Mouse (Mus musculus) limb, embryonic 12.5 days (tissue): Measurements from ENCODE around the gene Smad6. TPM values are rescaled to one million over a fixed set of nuclear protein-coding genes. Genes with fewer than 3 reads are reported as not detected.

Experiments
- ATAC-seq: fragments of 200-750 bp; cut with Nextera tagmentation; 2 replicates; pipeline ENCODE4 v1.8.0; 2017; ENCODE audit warnings: low read depth, moderate TSS enrichment; ENCODE audit not compliant: insufficient number of reproducible peaks, insufficient read depth, low FRiP score, low TSS enrichment
- H3K27ac ChIP-seq: fragments of 300-500 bp; sonication (generic); 2 replicates; pipeline ENCODE4 v1.5.1; 2016; ENCODE audit warnings: mild to moderate bottlenecking, moderate library complexity
- H3K27me3 ChIP-seq: fragments of 300-500 bp; sonication (generic); 2 replicates; pipeline ENCODE4 v1.6.1; 2016; ENCODE audit warnings: mild to moderate bottlenecking, moderate library complexity
- H3K36me3 ChIP-seq: fragments of 300-500 bp; sonication (generic); 2 replicates; pipeline ENCODE4 v1.6.1; 2016; ENCODE audit warnings: mild to moderate bottlenecking, moderate library complexity
- H3K4me1 ChIP-seq: fragments of 300-500 bp; sonication (generic); replicated peaks from 2 replicates; pipeline ENCODE4 v1.6.1; 2016
- H3K4me2 ChIP-seq: fragments of 300-500 bp; sonication (generic); 2 replicates; pipeline ENCODE4 v1.6.1; 2016; ENCODE audit warnings: mild to moderate bottlenecking, moderate library complexity
- H3K4me3 ChIP-seq: fragments of 300-500 bp; sonication (generic); replicated peaks from 2 replicates; pipeline ENCODE4 v1.5.1; 2016; ENCODE audit warnings: mild to moderate bottlenecking
- H3K9ac ChIP-seq: fragments of 300-500 bp; sonication (generic); replicated peaks from 2 replicates; pipeline ENCODE4 v1.6.1; 2016; ENCODE audit warnings: mild to moderate bottlenecking, moderate library complexity
- H3K9me3 ChIP-seq: fragments of 300-500 bp; sonication (generic); 2 replicates; pipeline ENCODE4 v1.6.1; 2016; ENCODE audit warnings: mild to moderate bottlenecking, moderate library complexity
- WGBS: fragments of 180-500 bp; shearing (Covaris S2); methylation state at CpG from one replicate; pipeline ENCODE4 v1.1.7; 2016; 5-methylcytosine and 5-hydroxymethylcytosine counted together
- polyA plus RNA-seq: library from polyadenylated mRNA; unstranded; fragments of >200 nt; fragmentation: Nextera tagmentation; extraction: Ambion mirVana; gene quantifications from 2 replicates; pipeline ENCODE4 v1.2.1, GENCODE M21; 2016

The Smad6 gene
- polyA plus RNA-seq: 23.5 and 23.9 TPM in 2 replicates

DNA sequence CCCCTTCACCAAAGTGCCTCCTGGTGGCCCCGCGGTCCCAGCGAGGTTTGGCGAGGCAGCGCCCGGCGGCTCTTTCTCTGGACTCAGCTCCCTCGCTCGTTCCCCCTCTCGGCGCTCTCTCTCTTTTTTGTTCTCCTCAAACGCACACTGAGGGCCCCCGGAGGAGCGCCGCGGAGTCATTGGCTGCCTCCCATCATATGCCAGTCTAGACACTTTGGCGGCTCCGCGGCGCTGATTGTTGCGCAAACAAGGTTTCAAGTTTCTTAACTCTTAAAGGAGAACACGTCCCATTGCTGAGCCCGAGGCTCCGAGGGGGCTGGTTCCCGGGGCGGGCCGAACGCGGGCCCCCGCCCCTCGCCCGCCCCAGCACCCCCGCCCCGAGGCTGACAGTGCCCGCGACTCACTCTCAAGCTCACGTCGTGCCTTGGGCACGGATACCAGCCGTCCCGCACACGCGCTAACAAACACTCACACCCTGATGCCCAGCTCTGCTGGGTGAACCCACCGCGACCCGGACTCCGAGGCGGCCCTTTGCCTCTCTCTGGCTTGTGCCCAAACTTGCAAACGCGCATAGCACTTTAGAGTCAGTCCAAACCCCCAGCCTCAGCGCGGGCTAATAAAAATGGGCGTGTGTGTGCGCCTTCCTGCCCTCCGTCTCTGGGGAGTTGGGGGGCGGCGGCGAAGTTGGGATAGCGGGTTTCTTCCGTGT, at the start of gene Smad6:
Smad6 (minus strand) TSS at position 207 of the 709 bp plus-strand sequence.
- Histone ChIP-seq H3K4me3 (peak within 1 kb of the TSS; percentile 96), H3K27me3 (no peaks in the 10 kb centered on the region), H3K4me1 (peaks cover 51% of the 10 kb centered on the region), H3K9me3 (no peaks in the 10 kb centered on the region), H3K36me3 (no peaks in the 10 kb centered on the region), H3K27ac (peak within 1 kb of the TSS; percentile 98), H3K4me2 (peak within 1 kb of the TSS; percentile 96), H3K9ac (peak within 1 kb of the TSS; percentile 100)
- ATAC-seq: peak; percentile 69
- under 1% methylated on average over 58 of the region's 60 CpGs for WGBS

GRCm38 (mm10) chr9:64070674-64071073, 48.8 kb upstream of the Smad6 start:
- Histone ChIP-seq H3K36me3 (no peaks in the 10 kb centered on the region), H3K27me3 (no peaks in the 10 kb centered on the region), H3K9ac (no peak overlapping the region), H3K4me2 (no peak overlapping the region), H3K27ac (no peak overlapping the region), H3K4me1 (peaks cover 31% of the 10 kb centered on the region), H3K4me3 (no peak overlapping the region), H3K9me3 (no peaks in the 10 kb centered on the region)
- no peak for ATAC-seq
- 87% methylated on average over 5 of the region's 5 CpGs for WGBS

GRCm38 (mm10) chr9:64069131-64069530, 47.3 kb upstream of the Smad6 start:
- Histone ChIP-seq H3K9ac (no peak overlapping the region), H3K4me3 (no peak overlapping the region), H3K9me3 (no peaks in the 10 kb centered on the region), H3K27me3 (no peaks in the 10 kb centered on the region), H3K27ac (0 out of 2 replicates have a peak overlapping the region, but pooled peaks have one; percentile 29), H3K4me1 (peaks cover 20% of the 10 kb centered on the region), H3K4me2 (no peak overlapping the region), H3K36me3 (no peaks in the 10 kb centered on the region)
- 82% methylated on average over 5 of the region's 5 CpGs for WGBS
- ATAC-seq: no peak

DNA sequence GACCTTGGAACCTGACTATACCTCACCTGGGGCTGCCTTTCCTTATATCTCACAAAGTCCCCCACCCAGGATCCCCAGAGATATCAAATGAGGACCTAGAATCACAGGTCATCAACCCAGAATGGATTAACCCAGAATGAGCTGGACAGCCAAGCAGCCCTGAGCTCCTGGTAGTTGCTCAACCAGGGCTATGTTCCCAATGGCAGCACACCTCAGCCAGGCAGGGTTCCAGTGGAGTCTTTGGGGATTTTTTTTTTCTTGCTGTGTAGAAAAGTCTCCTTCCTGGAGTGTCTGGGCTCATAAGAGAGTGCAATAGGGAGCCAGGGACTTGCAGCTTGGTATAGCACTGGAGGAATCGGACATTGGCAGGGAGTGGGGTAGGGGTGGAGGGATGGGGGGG, 46.7 kb upstream of the Smad6 start:
- Histone ChIP-seq H3K36me3 (no peaks in the 10 kb centered on the region), H3K4me3 (no peak overlapping the region), H3K9me3 (no peaks in the 10 kb centered on the region), H3K27me3 (no peaks in the 10 kb centered on the region), H3K9ac (no peak overlapping the region), H3K4me2 (no peak overlapping the region), H3K4me1 (peaks cover 20% of the 10 kb centered on the region), H3K27ac (no peak overlapping the region)
- WGBS: 75% methylated on average over 1 of the region's 1 CpGs
- ATAC-seq: no peak

- Histone ChIP-seq H3K4me2 (no peak overlapping the region), H3K9me3 (no peaks in the 10 kb centered on the region), H3K27ac (peak overlapping the region; percentile 20; the same call in 1 of the 2 replicates), H3K9ac (no peak overlapping the region), H3K4me3 (no peak overlapping the region), H3K36me3 (no peaks in the 10 kb centered on the region), H3K27me3 (no peaks in the 10 kb centered on the region), H3K4me1 (peaks cover 20% of the 10 kb centered on the region)
- ATAC-seq: no peak
- whole genome bisulfite sequencing: 85% methylated on average over 5 of the region's 5 CpGs
These were observed 45.9 kb upstream of the Smad6 start for GRCm38 (mm10) chr9:64067787-64068186.

DNA sequence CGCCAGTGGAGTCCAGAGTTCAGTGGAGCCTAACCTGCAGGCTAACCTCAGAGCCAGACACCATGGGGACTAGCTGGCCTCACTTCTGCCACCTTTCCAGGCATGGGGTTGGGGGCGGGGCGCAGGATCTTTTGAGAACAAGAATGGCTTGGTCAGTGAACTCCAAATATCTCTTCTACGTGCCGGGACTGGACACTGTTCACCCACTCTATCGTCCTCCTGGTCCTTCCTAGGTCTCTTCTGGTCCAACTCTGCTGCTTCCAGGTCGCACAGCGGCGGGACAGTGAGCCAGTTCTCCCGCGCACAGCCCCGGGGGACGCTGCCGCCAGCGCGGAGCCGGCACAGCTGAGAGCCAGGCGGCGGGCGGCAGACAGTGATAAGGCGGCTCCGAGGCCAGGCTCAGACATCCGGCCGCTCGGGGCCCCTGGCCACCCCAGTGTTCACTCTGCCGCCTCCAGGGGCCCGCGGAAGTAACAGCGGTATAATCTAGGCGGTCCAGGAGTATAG, 38.2 kb upstream of the Smad6 start:
- Histone ChIP-seq H3K36me3 (no peaks in the 10 kb centered on the region), H3K9me3 (no peaks in the 10 kb centered on the region), H3K4me1 (peaks cover 62% of the 10 kb centered on the region), H3K9ac (peak overlapping the region; percentile 51; the same call in 1 of the 2 replicates), H3K4me2 (peak overlapping the region; percentile 59), H3K27ac (peak overlapping the region; percentile 95; the same call in 1 of the 2 replicates), H3K27me3 (no peaks in the 10 kb centered on the region), H3K4me3 (peak overlapping the region; percentile 24)
- 2% methylated on average over 30 of the region's 30 CpGs for WGBS
- ATAC-seq: no peak

- H3K4me2 ChIP-seq: peak overlapping the region; percentile 34
- WGBS: 33% methylated on average over 7 of the region's 7 CpGs
- H3K4me1 ChIP-seq: peaks cover 64% of the 10 kb centered on the region
- ATAC-seq: peak; percentile 77; the same call in 1 of the 2 replicates
- H3K4me3 ChIP-seq: no peak overlapping the region
- H3K27me3 ChIP-seq: no peaks in the 10 kb centered on the region
- no peaks in the 10 kb centered on the region for H3K9me3 ChIP-seq
- no peaks in the 10 kb centered on the region for H3K36me3 ChIP-seq
- H3K27ac ChIP-seq: peak overlapping the region; percentile 95
- 0 out of 2 replicates have a peak overlapping the region, but pooled peaks have one; percentile 8 for H3K9ac ChIP-seq
These were observed 36.2 kb upstream of the Smad6 start for GRCm38 (mm10) chr9:64057903-64058650.

- no peak overlapping the region for H3K27ac ChIP-seq
- H3K4me1 ChIP-seq: peaks cover 52% of the 10 kb centered on the region
- H3K27me3 ChIP-seq: no peaks in the 10 kb centered on the region
- no peak overlapping the region for H3K4me3 ChIP-seq
- ATAC-seq: no peak
- H3K4me2 ChIP-seq: no peak overlapping the region
- no peaks in the 10 kb centered on the region for H3K9me3 ChIP-seq
- H3K9ac ChIP-seq: no peak overlapping the region
- 64% methylated on average over 9 of the region's 9 CpGs for WGBS
- no peaks in the 10 kb centered on the region for H3K36me3 ChIP-seq
These were observed 33.3 kb upstream of the Smad6 start for GRCm38 (mm10) chr9:64055162-64055561.

DNA sequence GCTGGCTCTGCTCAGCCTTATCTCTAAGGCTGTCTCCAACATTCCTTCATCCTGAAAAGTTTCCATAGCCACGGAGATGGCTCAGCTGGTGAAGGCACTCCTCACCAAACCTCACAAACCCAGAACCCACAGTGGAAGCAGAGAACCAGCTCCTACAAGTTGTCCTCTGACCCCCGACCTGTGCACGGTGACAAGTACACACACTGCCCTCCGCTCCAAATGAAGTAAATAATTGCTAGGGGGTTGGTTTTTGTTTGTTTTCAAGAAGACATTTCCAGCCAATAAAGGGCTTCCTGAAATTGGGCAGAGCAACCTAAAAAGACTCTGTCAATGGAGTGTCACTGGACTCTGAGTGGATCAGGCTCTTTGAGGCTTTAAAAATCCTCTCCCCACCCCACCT, 31.9 kb upstream of the Smad6 start:
- WGBS: 50% methylated on average over 4 of the region's 4 CpGs
- Histone ChIP-seq H3K36me3 (no peaks in the 10 kb centered on the region), H3K4me2 (no peak overlapping the region), H3K27ac (no peak overlapping the region), H3K9me3 (no peaks in the 10 kb centered on the region), H3K27me3 (no peaks in the 10 kb centered on the region), H3K4me1 (peaks cover 50% of the 10 kb centered on the region), H3K4me3 (no peak overlapping the region), H3K9ac (no peak overlapping the region)
- ATAC-seq: no peak

- H3K9ac ChIP-seq: no peak overlapping the region
- 85% methylated on average over 2 of the region's 2 CpGs for WGBS
- peaks cover 31% of the 10 kb centered on the region for H3K4me1 ChIP-seq
- H3K36me3 ChIP-seq: no peaks in the 10 kb centered on the region
- no peaks in the 10 kb centered on the region for H3K27me3 ChIP-seq
- no peak for ATAC-seq
- H3K4me3 ChIP-seq: no peak overlapping the region
- H3K4me2 ChIP-seq: no peak overlapping the region
- H3K9me3 ChIP-seq: no peaks in the 10 kb centered on the region
- H3K27ac ChIP-seq: no peak overlapping the region
These were observed 29.4 kb upstream of the Smad6 start for GRCm38 (mm10) chr9:64051241-64051640.

GRCm38 (mm10) chr9:64050513-64051065, 28.7 kb upstream of the Smad6 start:
- H3K27me3 ChIP-seq: no peaks in the 10 kb centered on the region

More at GRCm38 (mm10) chr9:64050513-64051065, 28.7 kb upstream of the Smad6 start:
- H3K4me3 ChIP-seq: peak overlapping the region; percentile 37; the same call in 1 of the 2 replicates
- peak overlapping the region; percentile 59 for H3K27ac ChIP-seq
- peak overlapping the region; percentile 55 for H3K9ac ChIP-seq
- ATAC-seq: no peak
- WGBS: 30% methylated on average over 8 of the region's 8 CpGs
- no peaks in the 10 kb centered on the region for H3K36me3 ChIP-seq
- no peaks in the 10 kb centered on the region for H3K9me3 ChIP-seq
- peaks cover 24% of the 10 kb centered on the region for H3K4me1 ChIP-seq
- H3K4me2 ChIP-seq: peak overlapping the region; percentile 71
